Mouse (Mus musculus): ENCODE measurements around the gene Memo1. TPM values are rescaled to one million over a fixed set of nuclear protein-coding genes. Genes with fewer than 3 reads are reported as not detected.

The Memo1 gene
- total RNA-seq, 1 experiment from 2014 or later, result 128 TPM

Other genes with a start within 250 kb of the Memo1 start
- gene Srd5a2, start 247.6 kb downstream of the Memo1 start, total RNA-seq (2021), result 117 and 154 TPM in 2 replicates
- gene Dpy30, start 28.4 kb upstream of the Memo1 start, total RNA-seq (2021), result 95.9 and 99.6 TPM in 2 replicates
- gene Spast, start 43.5 kb upstream of the Memo1 start, total RNA-seq (2021), result 29.4 and 33.1 TPM in 2 replicates
- gene Slc30a6, start 100.1 kb upstream of the Memo1 start, total RNA-seq (2021), result 29.0 TPM in 2 replicates
- 0.21 and 0.67 TPM in 2 replicates for gene Nlrc4, start 163.6 kb upstream of the Memo1 start, total RNA-seq (2021)
- gene Yipf4, start 194.0 kb upstream of the Memo1 start, total RNA-seq (2021), result 95.6 and 128 TPM in 2 replicates
- gene Birc6, start 232.8 kb upstream of the Memo1 start, total RNA-seq (2021), result 124 and 147 TPM in 2 replicates